Mouse (Mus musculus): Measurements from ENCODE around the gene Scrn1. TPM values are rescaled to one million over a fixed set of nuclear protein-coding genes. Genes with fewer than 3 reads are reported as not detected.

Scrn1 gene
- polyA plus RNA-seq, 1 experiment from 2014 or later: 89.4 TPM

- Histone ChIP-seq H3K36me3 (no peaks in the 10 kb centered on the region), H3K4me1 (peaks cover 58% of the 10 kb centered on the region), H3K9ac (peak overlapping the region; percentile 18; the same call in 1 of the 2 replicates), H3K27me3 (no peaks in the 10 kb centered on the region), H3K4me2 (replicated peaks) (peak overlapping the region; percentile 64), H3K27ac (no peak overlapping the region), H3K4me3 (no peak overlapping the region), H3K9me3 (replicated peaks) (no peaks in the 10 kb centered on the region)
- WGBS: 89% methylated on average over 4 of the region's 4 CpGs
- no peak for ATAC-seq (ENCODE audit: low FRiP score)
These were observed 2.7 kb downstream of the Scrn1 start for GRCm38 (mm10) chr6:54563561-54563960.

GRCm38 (mm10) chr6:54562018-54562809, 4.1 kb downstream of the Scrn1 start:
- H3K27me3 ChIP-seq: no peaks in the 10 kb centered on the region
- H3K4me1 ChIP-seq: peaks cover 51% of the 10 kb centered on the region
- no peak for ATAC-seq (ENCODE audit: low FRiP score)
- H3K4me2 ChIP-seq (replicated peaks): no peak overlapping the region
- WGBS: 63% methylated on average over 16 of the region's 17 CpGs
- no peak overlapping the region for H3K9ac ChIP-seq
- no peak overlapping the region for H3K4me3 ChIP-seq
- no peaks in the 10 kb centered on the region for H3K36me3 ChIP-seq
- no peak overlapping the region for H3K27ac ChIP-seq
- no peaks in the 10 kb centered on the region for H3K9me3 ChIP-seq (replicated peaks)

GRCm38 (mm10) chr6:54558466-54558865, 7.8 kb downstream of the Scrn1 start:
- ATAC-seq (ENCODE audit: low FRiP score): no peak
- H3K27ac ChIP-seq: no peak overlapping the region

GRCm38 (mm10) chr6:54557671-54558070, 8.6 kb downstream of the Scrn1 start:
- no peak overlapping the region for H3K9ac ChIP-seq
- no peak overlapping the region for H3K4me2 ChIP-seq (replicated peaks)
- no peaks in the 10 kb centered on the region for H3K36me3 ChIP-seq
- H3K4me3 ChIP-seq: no peak overlapping the region
- H3K4me1 ChIP-seq: peaks cover 53% of the 10 kb centered on the region
- ATAC-seq (ENCODE audit: low FRiP score): no peak
- H3K27me3 ChIP-seq: no peaks in the 10 kb centered on the region
- 91% methylated on average over 7 of the region's 7 CpGs for WGBS
- H3K9me3 ChIP-seq (replicated peaks): no peaks in the 10 kb centered on the region
- no peak overlapping the region for H3K27ac ChIP-seq

More at GRCm38 (mm10) chr6:54558466-54558865, 7.8 kb downstream of the Scrn1 start:
- no peaks in the 10 kb centered on the region for H3K36me3 ChIP-seq
- H3K4me2 ChIP-seq (replicated peaks): no peak overlapping the region
- H3K4me3 ChIP-seq: no peak overlapping the region
- no peak overlapping the region for H3K9ac ChIP-seq
- no peaks in the 10 kb centered on the region for H3K9me3 ChIP-seq (replicated peaks)
- H3K27me3 ChIP-seq: no peaks in the 10 kb centered on the region
- WGBS: 51% methylated on average over 7 of the region's 7 CpGs
- H3K4me1 ChIP-seq: peaks cover 48% of the 10 kb centered on the region

- Histone ChIP-seq H3K27ac (peak overlapping the region; percentile 74; the same call in 1 of the 2 replicates), H3K36me3 (no peaks in the 10 kb centered on the region), H3K4me3 (no peak overlapping the region), H3K9ac (no peak overlapping the region), H3K27me3 (no peaks in the 10 kb centered on the region), H3K9me3 (replicated peaks) (no peaks in the 10 kb centered on the region), H3K4me2 (replicated peaks) (no peak overlapping the region), H3K4me1 (peaks cover 61% of the 10 kb centered on the region)
- 52% methylated on average over 1 of the region's 1 CpGs for WGBS
- ATAC-seq (ENCODE audit: low FRiP score): no peak
These were observed 10.5 kb downstream of the Scrn1 start for GRCm38 (mm10) chr6:54555816-54556215.

GRCm38 (mm10) chr6:54554341-54555110, 11.8 kb downstream of the Scrn1 start:
- H3K4me3 ChIP-seq: no peak overlapping the region
- H3K9me3 ChIP-seq (replicated peaks): no peaks in the 10 kb centered on the region
- H3K4me1 ChIP-seq: peaks cover 65% of the 10 kb centered on the region
- no peak overlapping the region for H3K9ac ChIP-seq
- no peaks in the 10 kb centered on the region for H3K27me3 ChIP-seq
- ATAC-seq (ENCODE audit: low FRiP score): peak; percentile 83
- H3K4me2 ChIP-seq (replicated peaks): no peak overlapping the region
- WGBS: 15% methylated on average over 8 of the region's 8 CpGs
- H3K27ac ChIP-seq: peak overlapping the region; percentile 74
- no peaks in the 10 kb centered on the region for H3K36me3 ChIP-seq

- H3K27me3 ChIP-seq: no peaks in the 10 kb centered on the region
- H3K4me3 ChIP-seq: no peak overlapping the region
- peak overlapping the region; percentile 74 for H3K27ac ChIP-seq
- H3K4me2 ChIP-seq (replicated peaks): no peak overlapping the region
- peaks cover 71% of the 10 kb centered on the region for H3K4me1 ChIP-seq
- WGBS: 53% methylated on average over 2 of the region's 2 CpGs
- no peaks in the 10 kb centered on the region for H3K9me3 ChIP-seq (replicated peaks)
- no peaks in the 10 kb centered on the region for H3K36me3 ChIP-seq
- H3K9ac ChIP-seq: no peak overlapping the region
- no peak for ATAC-seq (ENCODE audit: low FRiP score)
These were observed 12.7 kb downstream of the Scrn1 start for GRCm38 (mm10) chr6:54553632-54554031.

- H3K27ac ChIP-seq: peak overlapping the region; percentile 60
- H3K4me2 ChIP-seq (replicated peaks): no peak overlapping the region
- no peaks in the 10 kb centered on the region for H3K27me3 ChIP-seq
- WGBS: 23% methylated on average over 9 of the region's 9 CpGs
- no peak overlapping the region for H3K9ac ChIP-seq
- H3K9me3 ChIP-seq (replicated peaks): no peaks in the 10 kb centered on the region
- peaks cover 73% of the 10 kb centered on the region for H3K4me1 ChIP-seq
- H3K4me3 ChIP-seq: no peak overlapping the region
- peak; percentile 69 for ATAC-seq (ENCODE audit: low FRiP score)
- H3K36me3 ChIP-seq: no peaks in the 10 kb centered on the region
These were observed 13.4 kb downstream of the Scrn1 start for GRCm38 (mm10) chr6:54552721-54553413.

- 57% methylated on average over 6 of the region's 7 CpGs for WGBS
- H3K4me1 ChIP-seq: peaks cover 74% of the 10 kb centered on the region
These were observed 15.4 kb downstream of the Scrn1 start for GRCm38 (mm10) chr6:54550801-54551323.

GRCm38 (mm10) chr6:54549311-54549710, 17.0 kb downstream of the Scrn1 start:
- Histone ChIP-seq H3K4me3 (no peak overlapping the region), H3K27me3 (no peaks in the 10 kb centered on the region), H3K9me3 (replicated peaks) (no peaks in the 10 kb centered on the region), H3K36me3 (no peaks in the 10 kb centered on the region), H3K4me1 (peaks cover 59% of the 10 kb centered on the region), H3K4me2 (replicated peaks) (no peak overlapping the region), H3K27ac (no peak overlapping the region), H3K9ac (no peak overlapping the region)
- ATAC-seq (ENCODE audit: low FRiP score): no peak
- WGBS: 67% methylated on average over 4 of the region's 4 CpGs

More at GRCm38 (mm10) chr6:54550801-54551323, 15.4 kb downstream of the Scrn1 start:
- Histone ChIP-seq H3K4me3 (no peak overlapping the region), H3K27me3 (no peaks in the 10 kb centered on the region), H3K9me3 (replicated peaks) (no peaks in the 10 kb centered on the region), H3K4me2 (replicated peaks) (no peak overlapping the region), H3K9ac (no peak overlapping the region), H3K36me3 (no peaks in the 10 kb centered on the region), H3K27ac (no peak overlapping the region)
- ATAC-seq (ENCODE audit: low FRiP score): no peak

GRCm38 (mm10) chr6:54548314-54549019, 17.8 kb downstream of the Scrn1 start:
- peak; percentile 35 for ATAC-seq (ENCODE audit: low FRiP score)
- peaks cover 8% of the 10 kb centered on the region for H3K36me3 ChIP-seq
- no peak overlapping the region for H3K4me2 ChIP-seq (replicated peaks)
- peaks cover 51% of the 10 kb centered on the region for H3K4me1 ChIP-seq
- H3K9me3 ChIP-seq (replicated peaks): peaks cover 4% of the 10 kb centered on the region; the same call in 1 of the 2 replicates
- H3K4me3 ChIP-seq: no peak overlapping the region
- no peaks in the 10 kb centered on the region for H3K27me3 ChIP-seq
- peak overlapping the region; percentile 32; the same call in 1 of the 2 replicates for H3K27ac ChIP-seq
- H3K9ac ChIP-seq: no peak overlapping the region
- 65% methylated on average over 13 of the region's 13 CpGs for WGBS
